Mouse (Mus musculus): Measurements from ENCODE around the gene Eva1b.
A peak's percentile ranks its signal among the peaks of the same experiment; 100 is the strongest.

The Eva1b gene

GRCm38 (mm10) chr4:126119051-126119450, 28.5 kb upstream of the Eva1b start:
- no peak for DNase-seq (ENCODE audit: extremely low spot score, low spot score)

- no peak for DNase-seq (ENCODE audit: extremely low spot score, low spot score)
These were observed 27.5 kb upstream of the Eva1b start for GRCm38 (mm10) chr4:126120052-126120451.

GRCm38 (mm10) chr4:126120506-126120905, 27.0 kb upstream of the Eva1b start:
- DNase-seq (ENCODE audit: extremely low spot score, low spot score): no peak

- DNase-seq (ENCODE audit: extremely low spot score, low spot score): no peak
These were observed 24.1 kb upstream of the Eva1b start for GRCm38 (mm10) chr4:126123309-126124040.

- peak; percentile 26 for DNase-seq (ENCODE audit: extremely low spot score, low spot score)
These were observed 17.0 kb upstream of the Eva1b start for GRCm38 (mm10) chr4:126130502-126130901.

GRCm38 (mm10) chr4:126131290-126132121, 16.0 kb upstream of the Eva1b start:
- DNase-seq (ENCODE audit: extremely low spot score, low spot score): peak; percentile 41

GRCm38 (mm10) chr4:126132636-126133264, 14.8 kb upstream of the Eva1b start:
- DNase-seq (ENCODE audit: extremely low spot score, low spot score): no peak

GRCm38 (mm10) chr4:126134236-126134635, 13.3 kb upstream of the Eva1b start:
- DNase-seq (ENCODE audit: extremely low spot score, low spot score): no peak

GRCm38 (mm10) chr4:126134639-126135038, 12.9 kb upstream of the Eva1b start:
- DNase-seq (ENCODE audit: extremely low spot score, low spot score): no peak

GRCm38 (mm10) chr4:126137773-126138172, 9.8 kb upstream of the Eva1b start:
- no peak for DNase-seq (ENCODE audit: extremely low spot score, low spot score)

- no peak for DNase-seq (ENCODE audit: extremely low spot score, low spot score)
These were observed 6.5 kb upstream of the Eva1b start for GRCm38 (mm10) chr4:126141021-126141420.

GRCm38 (mm10) chr4:126145396-126145795, 2.1 kb upstream of the Eva1b start:
- DNase-seq (ENCODE audit: extremely low spot score, low spot score): no peak

GRCm38 (mm10) chr4:126146974-126147532, 491 bp upstream of the Eva1b start:
- peak; percentile 41 for DNase-seq (ENCODE audit: extremely low spot score, low spot score)

GRCm38 (mm10) chr4:126148161-126148961, 817 bp downstream of the Eva1b start:
- DNase-seq (ENCODE audit: extremely low spot score, low spot score): peak; percentile 77

GRCm38 (mm10) chr4:126149041-126149676, 1.6 kb downstream of the Eva1b start:
- DNase-seq (ENCODE audit: extremely low spot score, low spot score): peak; percentile 49

- DNase-seq (ENCODE audit: extremely low spot score, low spot score): no peak
These were observed 2.3 kb downstream of the Eva1b start for GRCm38 (mm10) chr4:126149798-126150197.

- DNase-seq (ENCODE audit: extremely low spot score, low spot score): peak; percentile 88
These were observed 2.9 kb downstream of the Eva1b start for GRCm38 (mm10) chr4:126150297-126150948.

GRCm38 (mm10) chr4:126150949-126151320, 3.4 kb downstream of the Eva1b start:
- no peak for DNase-seq (ENCODE audit: extremely low spot score, low spot score)

GRCm38 (mm10) chr4:126151701-126152440, 4.3 kb downstream of the Eva1b start:
- no peak for DNase-seq (ENCODE audit: extremely low spot score, low spot score)
